Mouse (Mus musculus) limb, embryonic 12.5 days (tissue): Measurements from ENCODE around the gene Tent5b. TPM values are rescaled to one million over a fixed set of nuclear protein-coding genes. Genes with fewer than 3 reads are reported as not detected.

ENCODE experiments used
- ATAC-seq: fragments of 200-750 bp; cut with Nextera tagmentation; 2 replicates; pipeline ENCODE4 v1.8.0; 2017; ENCODE audit warnings: low read depth, moderate TSS enrichment; ENCODE audit not compliant: insufficient number of reproducible peaks, insufficient read depth, low FRiP score, low TSS enrichment
- H3K27ac ChIP-seq: fragments of 300-500 bp; sonication (generic); 2 replicates; pipeline ENCODE4 v1.5.1; 2016; ENCODE audit warnings: mild to moderate bottlenecking, moderate library complexity
- H3K27me3 ChIP-seq: fragments of 300-500 bp; sonication (generic); 2 replicates; pipeline ENCODE4 v1.6.1; 2016; ENCODE audit warnings: mild to moderate bottlenecking, moderate library complexity
- H3K36me3 ChIP-seq: fragments of 300-500 bp; sonication (generic); 2 replicates; pipeline ENCODE4 v1.6.1; 2016; ENCODE audit warnings: mild to moderate bottlenecking, moderate library complexity
- H3K4me1 ChIP-seq: fragments of 300-500 bp; sonication (generic); replicated peaks from 2 replicates; pipeline ENCODE4 v1.6.1; 2016
- H3K4me2 ChIP-seq: fragments of 300-500 bp; sonication (generic); 2 replicates; pipeline ENCODE4 v1.6.1; 2016; ENCODE audit warnings: mild to moderate bottlenecking, moderate library complexity
- H3K4me3 ChIP-seq: fragments of 300-500 bp; sonication (generic); replicated peaks from 2 replicates; pipeline ENCODE4 v1.5.1; 2016; ENCODE audit warnings: mild to moderate bottlenecking
- H3K9ac ChIP-seq: fragments of 300-500 bp; sonication (generic); replicated peaks from 2 replicates; pipeline ENCODE4 v1.6.1; 2016; ENCODE audit warnings: mild to moderate bottlenecking, moderate library complexity
- H3K9me3 ChIP-seq: fragments of 300-500 bp; sonication (generic); 2 replicates; pipeline ENCODE4 v1.6.1; 2016; ENCODE audit warnings: mild to moderate bottlenecking, moderate library complexity
- WGBS: fragments of 180-500 bp; shearing (Covaris S2); methylation state at CpG from one replicate; pipeline ENCODE4 v1.1.7; 2016; 5-methylcytosine and 5-hydroxymethylcytosine counted together
- polyA plus RNA-seq: library from polyadenylated mRNA; unstranded; fragments of >200 nt; fragmentation: Nextera tagmentation; extraction: Ambion mirVana; gene quantifications from 2 replicates; pipeline ENCODE4 v1.2.1, GENCODE M21; 2016

Gene Tent5b
- polyA plus RNA-seq, 1 experiment from 2014 or later: 1.2 TPM

DNA sequence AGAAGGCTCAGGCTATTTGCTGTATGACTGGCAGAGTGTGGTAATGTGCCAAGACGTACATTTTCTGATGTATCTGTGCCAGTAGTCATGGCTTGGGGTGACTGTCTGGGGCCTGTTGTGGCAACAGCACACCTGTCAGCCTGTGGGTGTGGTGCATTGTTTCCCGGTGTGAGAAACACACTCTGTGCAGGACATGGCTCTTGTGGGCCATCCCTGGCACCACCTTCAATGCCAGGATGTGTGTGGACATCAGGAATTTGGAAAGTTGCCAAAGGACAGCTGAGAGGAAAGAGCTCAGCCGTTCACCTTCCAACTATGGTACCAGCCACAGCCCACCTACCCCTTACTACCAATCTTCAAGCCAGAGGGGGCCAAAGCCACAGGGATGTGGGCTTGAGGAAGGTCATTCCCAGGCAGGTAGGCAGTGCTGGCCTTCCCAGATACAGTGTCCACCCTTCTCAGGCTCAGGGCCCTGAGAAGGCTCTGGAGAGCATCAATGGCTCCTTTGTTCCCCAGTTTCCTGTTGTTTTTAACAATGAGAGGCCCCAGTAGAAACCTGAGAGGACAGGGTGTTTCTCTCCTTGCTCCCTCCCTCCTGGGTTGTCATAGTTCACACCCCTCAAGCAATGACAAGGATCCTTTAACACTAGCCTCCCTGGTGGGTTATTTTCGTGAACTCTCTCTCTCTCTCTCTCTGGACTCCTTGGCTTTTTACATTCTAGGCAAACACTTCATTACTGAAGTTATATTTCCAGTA is 9.7 kb downstream of the Tent5b start:
- Histone ChIP-seq H3K4me2 (no peak overlapping the region), H3K4me1 (peaks cover 25% of the 10 kb centered on the region), H3K27ac (0 out of 2 replicates have a peak overlapping the region, but pooled peaks have one; percentile 45), H3K9ac (no peak overlapping the region), H3K9me3 (no peaks in the 10 kb centered on the region), H3K4me3 (no peak overlapping the region), H3K27me3 (peaks cover 15% of the 10 kb centered on the region), H3K36me3 (no peaks in the 10 kb centered on the region)
- 74% methylated on average over 4 of the region's 4 CpGs for WGBS
- ATAC-seq: no peak

- peaks cover 28% of the 10 kb centered on the region for H3K4me1 ChIP-seq
- H3K9ac ChIP-seq: no peak overlapping the region
- no peak overlapping the region for H3K4me2 ChIP-seq
- H3K27me3 ChIP-seq: peaks cover 36% of the 10 kb centered on the region
- no peak overlapping the region for H3K27ac ChIP-seq
- H3K36me3 ChIP-seq: no peaks in the 10 kb centered on the region
- no peaks in the 10 kb centered on the region for H3K9me3 ChIP-seq
- 41% methylated on average over 10 of the region's 10 CpGs for WGBS
- ATAC-seq: no peak
- H3K4me3 ChIP-seq: no peak overlapping the region
Observed at GRCm38 (mm10) chr4:133491800-133492199, 11.9 kb downstream of the Tent5b start.

DNA sequence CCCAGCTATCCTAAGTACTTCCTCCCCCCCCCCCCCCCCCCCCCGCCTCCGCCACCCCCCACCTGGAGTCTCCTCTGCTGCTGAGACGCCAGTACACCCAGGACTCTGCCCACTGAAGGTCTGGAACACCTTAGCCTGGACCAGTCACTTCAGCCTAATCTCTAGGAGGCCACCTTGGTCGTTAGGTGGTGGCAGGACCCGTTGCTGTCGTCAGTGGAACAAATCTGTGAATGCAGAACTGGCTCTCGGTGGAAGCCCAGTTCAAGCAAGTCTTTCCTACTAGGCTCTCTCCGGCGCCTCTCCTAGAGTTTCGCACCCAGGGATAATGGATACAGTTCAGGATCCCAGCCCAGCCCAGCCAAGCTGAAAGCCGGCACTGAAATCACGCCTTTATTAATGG is 14.0 kb downstream of the Tent5b start:
- Histone ChIP-seq H3K4me2 (peak overlapping the region; percentile 59), H3K4me3 (peak overlapping the region; percentile 29), H3K27ac (no peak overlapping the region), H3K36me3 (no peaks in the 10 kb centered on the region), H3K4me1 (peaks cover 44% of the 10 kb centered on the region), H3K9ac (no peak overlapping the region), H3K9me3 (no peaks in the 10 kb centered on the region), H3K27me3 (peaks cover 57% of the 10 kb centered on the region)
- no peak for ATAC-seq
- 20% methylated on average over 11 of the region's 12 CpGs for WGBS

GRCm38 (mm10) chr4:133494432-133494831 is 14.5 kb downstream of the Tent5b start:
- peaks cover 63% of the 10 kb centered on the region for H3K27me3 ChIP-seq
- peaks cover 40% of the 10 kb centered on the region for H3K4me1 ChIP-seq
- no peak overlapping the region for H3K27ac ChIP-seq
- peak overlapping the region; percentile 59 for H3K4me2 ChIP-seq
- no peak for ATAC-seq
- H3K9me3 ChIP-seq: no peaks in the 10 kb centered on the region
- 2% methylated on average over 12 of the region's 12 CpGs for WGBS
- H3K36me3 ChIP-seq: no peaks in the 10 kb centered on the region
- peak overlapping the region; percentile 29 for H3K4me3 ChIP-seq
- no peak overlapping the region for H3K9ac ChIP-seq

DNA sequence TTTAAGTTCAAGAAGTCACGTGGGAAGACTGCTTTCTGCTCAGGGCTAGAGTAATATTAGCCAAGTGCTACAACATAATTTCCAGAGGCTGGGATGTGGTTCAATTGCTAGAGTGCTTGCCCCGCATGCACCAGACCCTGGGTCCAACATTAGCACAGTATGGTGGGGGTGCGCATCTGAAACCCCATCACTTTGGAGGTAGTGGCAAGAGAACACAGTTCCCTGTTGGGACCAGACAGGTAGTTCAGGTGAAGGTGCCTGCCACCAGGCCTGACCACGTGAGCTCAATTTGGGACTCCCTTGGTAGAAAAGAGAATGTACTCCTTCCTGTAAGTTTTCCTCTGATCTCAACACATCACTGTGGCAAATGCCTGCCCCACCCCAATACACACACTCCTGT is 14.9 kb downstream of the Tent5b start:
- peaks cover 35% of the 10 kb centered on the region for H3K4me1 ChIP-seq
- H3K36me3 ChIP-seq: no peaks in the 10 kb centered on the region
- ATAC-seq: no peak
- 64% methylated on average over 4 of the region's 4 CpGs for WGBS
- H3K4me3 ChIP-seq: no peak overlapping the region
- no peaks in the 10 kb centered on the region for H3K9me3 ChIP-seq
- H3K27ac ChIP-seq: no peak overlapping the region
- 0 out of 2 replicates have a peak overlapping the region, but pooled peaks have one; percentile 59 for H3K4me2 ChIP-seq
- peaks cover 67% of the 10 kb centered on the region for H3K27me3 ChIP-seq
- no peak overlapping the region for H3K9ac ChIP-seq

GRCm38 (mm10) chr4:133495711-133496110 is 15.8 kb downstream of the Tent5b start:
- H3K27ac ChIP-seq: no peak overlapping the region
- no peak for ATAC-seq
- H3K9me3 ChIP-seq: no peaks in the 10 kb centered on the region
- no peak overlapping the region for H3K9ac ChIP-seq
- H3K4me2 ChIP-seq: no peak overlapping the region
- WGBS: 36% methylated on average over 7 of the region's 7 CpGs
- peaks cover 76% of the 10 kb centered on the region for H3K27me3 ChIP-seq
- no peaks in the 10 kb centered on the region for H3K36me3 ChIP-seq
- H3K4me3 ChIP-seq: no peak overlapping the region
- peaks cover 34% of the 10 kb centered on the region for H3K4me1 ChIP-seq

GRCm38 (mm10) chr4:133496738-133497445 is 17.0 kb downstream of the Tent5b start:
- Histone ChIP-seq H3K4me1 (peaks cover 32% of the 10 kb centered on the region), H3K9me3 (no peaks in the 10 kb centered on the region), H3K27me3 (peaks cover 86% of the 10 kb centered on the region), H3K36me3 (no peaks in the 10 kb centered on the region), H3K27ac (no peak overlapping the region), H3K4me2 (peak overlapping the region; percentile 100), H3K9ac (no peak overlapping the region), H3K4me3 (peak overlapping the region; percentile 69)
- ATAC-seq: no peak
- 18% methylated on average over 6 of the region's 6 CpGs for WGBS

DNA sequence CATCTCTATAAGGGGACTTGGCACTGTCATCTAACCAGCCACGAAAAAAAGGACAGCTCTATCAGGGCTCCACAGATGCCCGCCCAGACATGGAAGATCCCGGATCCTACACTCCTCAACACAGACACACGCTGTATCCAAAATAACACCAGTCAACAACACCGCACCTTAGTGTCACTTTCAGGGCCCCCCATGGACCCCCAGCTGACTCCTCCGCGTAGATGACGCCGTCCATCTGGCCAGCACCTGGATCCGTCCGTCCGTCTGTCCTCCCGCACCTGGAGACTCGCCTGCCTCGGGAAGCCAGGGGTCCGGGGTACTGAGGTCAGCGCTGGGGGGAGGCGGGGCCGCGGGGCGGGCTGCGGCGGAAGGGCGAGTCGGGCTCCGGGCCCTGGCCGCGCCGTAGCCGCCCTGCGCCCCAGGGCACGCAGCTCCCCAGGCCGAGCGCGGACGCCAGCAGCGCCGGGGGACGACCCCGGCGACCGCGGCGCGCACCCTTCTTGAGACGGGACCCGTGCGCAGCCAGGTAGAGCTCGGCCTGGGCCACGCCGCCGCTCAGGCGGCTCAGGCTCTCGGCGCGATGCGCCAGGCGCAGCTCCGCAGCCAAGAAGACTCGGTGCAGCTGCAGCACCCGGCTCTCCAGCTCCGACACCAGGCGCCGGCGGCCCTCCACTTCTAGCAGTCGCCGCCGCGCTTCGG is 17.7 kb downstream of the Tent5b start:
- no peaks in the 10 kb centered on the region for H3K36me3 ChIP-seq
- H3K4me2 ChIP-seq: peak overlapping the region; percentile 100
- under 1% methylated on average over 70 of the region's 70 CpGs for WGBS
- 0 out of 2 replicates have a peak overlapping the region, but pooled peaks have one; percentile 12 for H3K27ac ChIP-seq
- no peak for ATAC-seq
- peaks cover 30% of the 10 kb centered on the region for H3K4me1 ChIP-seq
- peak overlapping the region; percentile 67 for H3K9ac ChIP-seq
- peaks cover 93% of the 10 kb centered on the region for H3K27me3 ChIP-seq
- peak overlapping the region; percentile 69 for H3K4me3 ChIP-seq
- H3K9me3 ChIP-seq: no peaks in the 10 kb centered on the region

- peak; percentile 74 for ATAC-seq
- peak within 1 kb of the TSS; percentile 67 for H3K9ac ChIP-seq
- H3K27ac ChIP-seq: 0 out of 2 replicates have a peak within 1 kb of the TSS, but pooled peaks have one; percentile 12
- no peaks in the 10 kb centered on the region for H3K36me3 ChIP-seq
- H3K27me3 ChIP-seq: peaks cover 96% of the 10 kb centered on the region
- WGBS: under 1% methylated on average over 49 of the region's 53 CpGs
- peak within 1 kb of the TSS; percentile 69 for H3K4me3 ChIP-seq
- H3K4me1 ChIP-seq: peaks cover 30% of the 10 kb centered on the region
- no peaks in the 10 kb centered on the region for H3K9me3 ChIP-seq
- H3K4me2 ChIP-seq: peak within 1 kb of the TSS; percentile 100
Observed at GRCm38 (mm10) chr4:133498160-133498724, 18.3 kb downstream of the Tent5b start, which contains the start of gene Trnp1. Trnp1 (minus strand) TSS chr4:133498550.

DNA sequence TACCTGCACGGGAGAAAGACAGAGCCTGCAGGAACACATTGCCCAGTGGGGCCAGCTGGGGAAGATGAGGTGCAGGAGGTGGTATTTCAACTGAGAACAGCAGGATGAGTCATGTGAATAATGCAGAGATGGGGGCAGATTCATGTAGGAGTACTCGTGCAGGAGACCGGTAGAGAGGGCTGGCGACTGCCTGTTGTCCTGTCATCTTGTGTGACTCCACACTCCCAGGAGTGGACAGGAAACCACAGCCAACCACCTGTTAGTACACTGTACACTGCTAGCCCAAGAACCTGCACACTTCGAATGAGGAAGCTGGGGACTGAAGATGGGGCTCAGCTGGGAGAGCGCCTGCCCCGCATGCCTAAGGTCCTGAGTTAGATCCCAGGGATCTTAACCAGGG is 21.6 kb downstream of the Tent5b start:
- no peak overlapping the region for H3K27ac ChIP-seq
- no peak overlapping the region for H3K4me3 ChIP-seq
- 68% methylated on average over 7 of the region's 7 CpGs for WGBS
- H3K36me3 ChIP-seq: no peaks in the 10 kb centered on the region
- peaks cover 90% of the 10 kb centered on the region for H3K27me3 ChIP-seq
- no peak for ATAC-seq
- H3K9ac ChIP-seq: no peak overlapping the region
- H3K4me2 ChIP-seq: no peak overlapping the region
- H3K9me3 ChIP-seq: no peaks in the 10 kb centered on the region
- peaks cover 20% of the 10 kb centered on the region for H3K4me1 ChIP-seq

DNA sequence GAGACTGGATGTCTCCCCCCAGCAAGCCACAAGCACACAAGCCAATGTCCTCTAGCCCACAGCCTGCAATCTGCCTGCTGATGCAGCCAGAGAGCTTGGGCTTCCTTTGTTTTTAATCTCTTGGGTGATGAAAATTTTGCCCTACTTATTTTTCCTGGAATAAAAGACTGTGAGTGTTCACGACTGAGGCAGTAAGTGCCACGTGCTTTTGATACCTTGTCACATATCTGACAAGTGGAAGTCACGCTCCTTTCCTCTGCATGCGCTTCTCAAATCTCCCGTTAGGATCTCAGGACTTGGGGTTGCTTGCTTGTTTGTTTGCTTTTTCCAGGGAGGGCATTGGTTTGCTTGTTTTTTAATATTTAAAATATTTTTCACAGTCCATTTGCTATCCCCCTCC is 24.4 kb downstream of the Tent5b start:
- 44% methylated on average over 5 of the region's 5 CpGs for WGBS
- H3K27me3 ChIP-seq: peaks cover 73% of the 10 kb centered on the region
- H3K9ac ChIP-seq: no peak overlapping the region
- ATAC-seq: no peak
- no peaks in the 10 kb centered on the region for H3K4me1 ChIP-seq
- H3K4me3 ChIP-seq: no peak overlapping the region
- H3K9me3 ChIP-seq: no peaks in the 10 kb centered on the region
- H3K4me2 ChIP-seq: no peak overlapping the region
- no peaks in the 10 kb centered on the region for H3K36me3 ChIP-seq
- H3K27ac ChIP-seq: no peak overlapping the region
